7 mouse cellular contexts compared by ENCODE assay signal in the genomic region with DNA sequence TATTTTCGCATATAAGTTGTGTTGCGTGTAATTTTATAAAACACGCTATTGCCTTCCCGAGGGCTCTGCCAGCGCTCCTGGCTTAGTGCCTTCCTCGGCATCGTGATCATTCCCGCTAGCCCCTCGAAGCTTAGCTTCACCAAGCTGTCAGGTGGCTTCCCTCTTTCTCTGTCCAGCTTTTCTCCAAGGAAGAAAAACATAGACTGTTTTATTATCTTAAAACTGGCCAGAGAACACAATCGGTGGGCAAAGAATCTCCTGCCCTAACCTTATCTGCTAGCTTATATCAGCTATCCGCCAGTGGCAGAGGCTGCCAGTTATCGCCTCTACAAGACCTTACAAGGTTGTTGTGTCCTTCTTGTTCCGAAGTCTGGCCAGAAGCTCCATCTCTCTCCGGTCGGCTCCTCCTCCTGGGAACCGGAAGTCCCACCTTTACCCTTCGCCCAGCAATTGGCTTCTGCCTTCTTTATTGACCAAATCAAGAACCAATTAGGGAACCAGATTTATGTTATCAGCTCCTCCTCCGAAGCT. TPM values are rescaled to one million over a fixed set of nuclear protein-coding genes. Genes with fewer than 3 reads are reported as not detected.
DNase-seq lines count a peak whose midpoint lies in the region; ATAC-seq lines count a peak whose summit lies in the region.

No protein-coding gene starts in this region.

- ATAC-seq in intestine, embryonic 15.5 days, result peak; percentile 74

- intact Hi-C loops in left cerebral cortex, postnatal 25 days (cut with DNase I), result no loop called here

- peak overlapping the region; percentile 56 for H3K9ac ChIP-seq in intestine, embryonic 15.5 days

- peak; percentile 93 to 97 for DNase-seq in adrenal gland, adult (ENCODE audit: inconsistent age in 2 of 2, low spot score in 1 of 2)
- DNase-seq in embryo, embryonic 10.5 days (ENCODE audit: low spot score), result peak; percentile 94
- DNase-seq in gastrocnemius, postnatal 25 days, result peak; percentile 88
- peak; percentile 85 to 95 for DNase-seq in left cerebral cortex, postnatal 25 days (ENCODE audit: low spot score in 2 of 2)
- DNase-seq in midbrain, embryonic 10.5 days (ENCODE audit: low spot score), result peak; percentile 88
- peak; percentile 75 for DNase-seq in right cerebral cortex, postnatal 4 days

- H3K27me3 ChIP-seq in intestine, embryonic 15.5 days (replicated peaks), result no peaks in the 10 kb centered on the region
- no peaks in the 10 kb centered on the region for H3K27me3 ChIP-seq in midbrain, embryonic 10.5 days (ENCODE audit: low read depth, poor library complexity, severe bottlenecking)

- peak overlapping the region; percentile 45 for H3K4me3 ChIP-seq in intestine, embryonic 15.5 days (replicated peaks)
- H3K4me3 ChIP-seq in midbrain, embryonic 10.5 days, result peak overlapping the region; percentile 66

- WGBS in intestine, embryonic 15.5 days, result under 1% methylated on average over 18 of the region's 18 CpGs
- WGBS in midbrain, embryonic 10.5 days, result 2% methylated on average over 18 of the region's 18 CpGs

- H3K4me1 ChIP-seq in intestine, embryonic 15.5 days (replicated peaks), result peaks cover 12% of the 10 kb centered on the region
- H3K4me1 ChIP-seq in midbrain, embryonic 10.5 days, result peaks cover 35% of the 10 kb centered on the region

- no peaks in the 10 kb centered on the region for H3K9me3 ChIP-seq in intestine, embryonic 15.5 days
- H3K9me3 ChIP-seq in midbrain, embryonic 10.5 days (replicated peaks), result no peaks in the 10 kb centered on the region

- peak overlapping the region; percentile 88 for H3K27ac ChIP-seq in intestine, embryonic 15.5 days
- H3K27ac ChIP-seq in midbrain, embryonic 10.5 days (replicated peaks), result peak overlapping the region; percentile 90

- peak overlapping the region; percentile 72 for H3K4me2 ChIP-seq in intestine, embryonic 15.5 days (replicated peaks)

- no peaks in the 10 kb centered on the region for H3K36me3 ChIP-seq in intestine, embryonic 15.5 days
- H3K36me3 ChIP-seq in midbrain, embryonic 10.5 days, result no peaks in the 10 kb centered on the region

RNA-seq across cellular contexts. Expression of a gene that starts 3.6 kb away (rescaled TPM):
- total RNA-seq in gastrocnemius, postnatal 25 days (2021), result 10 to 100 TPM in 1 of 2 experiments, 1 to 10 TPM in 1; 8.9 to 10.9 TPM
- polyA plus RNA-seq in intestine, embryonic 15.5 days (2015; fragmentation: Nextera tagmentation; extraction: Ambion mirVana), result 35.1 and 38.6 TPM in 2 replicates
- 10 to 100 TPM; 35.1 to 35.8 TPM for total RNA-seq in left cerebral cortex, postnatal 25 days (2021)
- 82.4 and 85.6 TPM in 2 replicates for polyA plus RNA-seq in midbrain, embryonic 10.5 days (2016; fragmentation: Nextera tagmentation; extraction: Ambion mirVana)

RNA-seq across cellular contexts. Expression of a gene that starts 3.9 kb away (rescaled TPM):
- 1 to 10 TPM; 6.7 to 7.0 TPM for total RNA-seq in gastrocnemius, postnatal 25 days (2021)
- 29.7 and 32.1 TPM in 2 replicates for polyA plus RNA-seq in intestine, embryonic 15.5 days (2015; fragmentation: Nextera tagmentation; extraction: Ambion mirVana)
- 10 to 100 TPM; 17.3 to 18.9 TPM for total RNA-seq in left cerebral cortex, postnatal 25 days (2021)
- 57.8 and 59.2 TPM in 2 replicates for polyA plus RNA-seq in midbrain, embryonic 10.5 days (2016; fragmentation: Nextera tagmentation; extraction: Ambion mirVana)

RNA-seq across cellular contexts. Expression of a gene that starts 33.3 kb away (rescaled TPM):
- under 1 TPM; 0.54 to 0.88 TPM for total RNA-seq in gastrocnemius, postnatal 25 days (2021)
- 133 and 135 TPM in 2 replicates for polyA plus RNA-seq in intestine, embryonic 15.5 days (2015; fragmentation: Nextera tagmentation; extraction: Ambion mirVana)
- total RNA-seq in left cerebral cortex, postnatal 25 days (2021), result under 1 TPM; 0.73 to 0.99 TPM
- polyA plus RNA-seq in midbrain, embryonic 10.5 days (2016; fragmentation: Nextera tagmentation; extraction: Ambion mirVana), result 218 and 239 TPM in 2 replicates

RNA-seq across cellular contexts. Expression of a gene that starts 37.2 kb away (rescaled TPM):
- total RNA-seq in gastrocnemius, postnatal 25 days (2021), result 10 to 100 TPM; 59.6 to 60.4 TPM
- polyA plus RNA-seq in intestine, embryonic 15.5 days (2015; fragmentation: Nextera tagmentation; extraction: Ambion mirVana), result 61.4 and 62.2 TPM in 2 replicates
- total RNA-seq in left cerebral cortex, postnatal 25 days (2021), result 10 to 100 TPM; 14.1 to 16.7 TPM
- polyA plus RNA-seq in midbrain, embryonic 10.5 days (2016; fragmentation: Nextera tagmentation; extraction: Ambion mirVana), result 68.4 and 84.6 TPM in 2 replicates

RNA-seq across cellular contexts. Expression of a gene that starts 44.2 kb away (rescaled TPM):
- 1 to 10 TPM; 3.8 to 4.6 TPM for total RNA-seq in gastrocnemius, postnatal 25 days (2021)
- polyA plus RNA-seq in intestine, embryonic 15.5 days (2015; fragmentation: Nextera tagmentation; extraction: Ambion mirVana), result 2.7 and 2.8 TPM in 2 replicates
- 1 to 10 TPM; 5.4 to 5.9 TPM for total RNA-seq in left cerebral cortex, postnatal 25 days (2021)
- 2.0 and 2.1 TPM in 2 replicates for polyA plus RNA-seq in midbrain, embryonic 10.5 days (2016; fragmentation: Nextera tagmentation; extraction: Ambion mirVana)

Comparison
In these comparisons a context has a peak if more than half of its experiments do, and no peak if none do; other contexts are left out.
1. Peak in every context shown above with its lines: DNase-seq, ATAC-seq, H3K4me3 ChIP-seq and H3K27ac ChIP-seq.